Comparison of ENCODE assay signal across 15 mouse cellular contexts in the genomic region with DNA sequence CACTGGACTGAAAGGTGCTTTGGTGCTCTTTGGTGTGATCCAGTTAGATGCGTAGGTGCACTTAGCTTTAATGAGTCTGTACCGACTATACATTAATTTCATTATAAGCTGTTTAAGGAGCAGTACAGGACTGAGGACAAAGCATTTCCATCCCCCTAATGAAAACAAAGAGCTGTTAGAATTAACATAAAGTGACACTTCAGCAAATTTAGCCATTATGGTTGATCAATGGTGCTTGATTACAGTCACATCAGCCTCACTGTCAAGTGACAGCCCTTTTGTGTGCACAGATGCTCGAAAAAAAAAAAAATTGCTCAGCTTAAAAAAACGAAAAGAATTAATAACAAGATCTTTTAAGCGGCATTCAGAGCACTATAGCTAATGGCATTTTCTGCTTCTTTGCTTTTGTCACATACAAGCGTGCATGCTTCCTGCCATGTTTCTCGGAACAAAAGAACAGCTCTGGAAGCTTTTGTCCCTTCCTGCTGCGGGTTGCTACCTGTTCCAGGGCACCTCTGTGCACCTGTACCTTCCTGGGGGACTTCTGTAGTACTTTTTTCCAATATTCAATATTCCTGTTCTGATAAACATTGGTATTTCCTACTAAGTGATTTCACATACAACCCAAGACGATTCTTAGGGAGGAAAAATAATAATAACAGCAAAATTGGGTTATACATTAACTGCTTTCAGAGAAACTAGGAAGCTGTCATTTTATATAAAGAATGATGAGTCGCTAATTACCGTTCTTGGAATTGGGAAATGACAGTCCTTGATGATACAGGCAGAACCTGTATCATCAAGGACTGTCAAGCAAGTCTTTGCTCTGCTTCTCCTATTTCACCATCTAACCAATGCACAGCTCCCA.
DNase-seq lines count a peak whose midpoint lies in the region; ATAC-seq and TF ChIP-seq lines count a peak whose summit lies in the region.
"Had no signal": no experiment of that assay in that cellular context is flagged by ENCODE, and none has a peak within 500 bp of the region (broad histone marks: within the 10 kb centered on the region; RNA-seq: fewer than 3 reads in every experiment).

No protein-coding gene starts in this region.

- peak; percentile 85 for ATAC-seq in hindbrain, embryonic 13.5 days (ENCODE audit: low FRiP score)
- ATAC-seq in midbrain, embryonic 16.5 days = peak; percentile 71
- ATAC-seq: liver, embryonic 12.5 days had no signal

- TF ChIP-seq CTCF in left cerebral cortex, adult 2 months (IDR thresholded peaks at IDR 0.05) = no peak

- intact Hi-C loops in left cerebral cortex, adult 2 months (cut with DNase I) = no loop called here

- WGBS in hindbrain, embryonic 13.5 days = 27% methylated on average over 11 of the region's 11 CpGs
- whole genome bisulfite sequencing in midbrain, embryonic 16.5 days = 34% methylated on average over 11 of the region's 11 CpGs

- H3K27ac ChIP-seq in hindbrain, embryonic 13.5 days = peak overlapping the region; percentile 86
- H3K27ac ChIP-seq in midbrain, embryonic 16.5 days (ENCODE audit: low read length) = peak overlapping the region; percentile 15; the same call in 1 of the 2 replicates
- no peak overlapping the region for H3K27ac ChIP-seq in left cerebral cortex, adult 2 months
- H3K27ac ChIP-seq: liver, embryonic 12.5 days had no signal

- peak overlapping the region; percentile 32 for H3K4me2 ChIP-seq in hindbrain, embryonic 13.5 days
- peak overlapping the region; percentile 1; the same call in 1 of the 2 replicates for H3K4me2 ChIP-seq in midbrain, embryonic 16.5 days (ENCODE audit: low read length)
- H3K4me2 ChIP-seq: liver, embryonic 12.5 days had no signal

- H3K4me3 ChIP-seq in hindbrain, embryonic 13.5 days = no peak overlapping the region
- H3K4me3 ChIP-seq in midbrain, embryonic 16.5 days (ENCODE audit: low read depth, low read length) = no peak overlapping the region
- no peak overlapping the region for H3K4me3 ChIP-seq in left cerebral cortex, adult 2 months
- H3K4me3 ChIP-seq: liver, embryonic 12.5 days had no signal

- no peak overlapping the region for H3K9ac ChIP-seq in hindbrain, embryonic 13.5 days
- H3K9ac ChIP-seq in midbrain, embryonic 16.5 days (ENCODE audit: low read depth, low read length) = no peak overlapping the region
- H3K9ac ChIP-seq: liver, embryonic 12.5 days had no signal

- no peaks in the 10 kb centered on the region for H3K36me3 ChIP-seq in hindbrain, embryonic 13.5 days
- H3K36me3 ChIP-seq in midbrain, embryonic 16.5 days (ENCODE audit: control insufficient read depth, insufficient read depth, low read length) = no peaks in the 10 kb centered on the region
- H3K36me3 ChIP-seq: G1E; liver, embryonic 12.5 days had no signal

- H3K27me3 ChIP-seq in hindbrain, embryonic 13.5 days = no peaks in the 10 kb centered on the region
- H3K27me3 ChIP-seq in midbrain, embryonic 16.5 days (ENCODE audit: control insufficient read depth, insufficient read depth, low read depth, low read length) = no peaks in the 10 kb centered on the region
- H3K27me3 ChIP-seq: liver, embryonic 12.5 days had no signal

- peak; percentile 49 for DNase-seq in Muller cell, postnatal 12 days (ENCODE audit: inconsistent ontology term)
- peak; percentile 45 for DNase-seq in brain, embryonic 18.5 days (ENCODE audit: low read depth, low spot score)
- DNase-seq in left cerebral cortex, adult 2 months (ENCODE audit: extremely low spot score in 1 of 2, low spot score in 2 of 2) = no peak
- no peak for DNase-seq in kidney, adult 18-20 months
- DNase-seq in adrenal gland, adult 18-20 months (ENCODE audit: low spot score in 2 of 2) = no peak
- DNase-seq: adrenal gland, postnatal 10 days; cerebellum, adult 8-10 months; kidney, adult 2 months; kidney, postnatal 36 days; left cerebral cortex, postnatal 4 days; right cerebral cortex, adult 18-20 months had no signal

- no peaks in the 10 kb centered on the region for H3K9me3 ChIP-seq in hindbrain, embryonic 13.5 days
- H3K9me3 ChIP-seq in midbrain, embryonic 16.5 days (replicated peaks; ENCODE audit: control insufficient read depth, low read length, poor library complexity, severe bottlenecking) = no peaks in the 10 kb centered on the region
- H3K9me3 ChIP-seq: G1E; liver, embryonic 12.5 days had no signal

- H3K4me1 ChIP-seq in hindbrain, embryonic 13.5 days (replicated peaks) = peaks cover 9% of the 10 kb centered on the region
- peaks cover 6% of the 10 kb centered on the region; the same call in 1 of the 2 replicates for H3K4me1 ChIP-seq in midbrain, embryonic 16.5 days (ENCODE audit: control insufficient read depth, insufficient read depth, low read length)
- H3K4me1 ChIP-seq: liver, embryonic 12.5 days had no signal

Comparison
In these comparisons a context has a peak if more than half of its experiments do, and no peak if none do; other contexts are left out.
1. DNase-seq: peak in Muller cell, postnatal 12 days (single experiment) and brain, embryonic 18.5 days (single experiment); none in left cerebral cortex, adult 2 months (0 of 2), kidney, adult 18-20 months (single experiment) and adrenal gland, adult 18-20 months (0 of 2).